Mouse (Mus musculus) lung, postnatal 0 days (tissue): ENCODE results near the gene Akna.

ENCODE experiments used
- CTCF ChIP-seq: IDR thresholded peaks from 2 replicates; pipeline ENCODE4 v1.5.1; 2016; ENCODE audit warnings: antibody characterized with exemption, mild to moderate bottlenecking
- EP300 ChIP-seq: IDR thresholded peaks from 2 replicates; pipeline ENCODE4 v1.6.1; 2016; ENCODE audit warnings: antibody characterized with exemption, mild to moderate bottlenecking, control low read depth

DNA sequence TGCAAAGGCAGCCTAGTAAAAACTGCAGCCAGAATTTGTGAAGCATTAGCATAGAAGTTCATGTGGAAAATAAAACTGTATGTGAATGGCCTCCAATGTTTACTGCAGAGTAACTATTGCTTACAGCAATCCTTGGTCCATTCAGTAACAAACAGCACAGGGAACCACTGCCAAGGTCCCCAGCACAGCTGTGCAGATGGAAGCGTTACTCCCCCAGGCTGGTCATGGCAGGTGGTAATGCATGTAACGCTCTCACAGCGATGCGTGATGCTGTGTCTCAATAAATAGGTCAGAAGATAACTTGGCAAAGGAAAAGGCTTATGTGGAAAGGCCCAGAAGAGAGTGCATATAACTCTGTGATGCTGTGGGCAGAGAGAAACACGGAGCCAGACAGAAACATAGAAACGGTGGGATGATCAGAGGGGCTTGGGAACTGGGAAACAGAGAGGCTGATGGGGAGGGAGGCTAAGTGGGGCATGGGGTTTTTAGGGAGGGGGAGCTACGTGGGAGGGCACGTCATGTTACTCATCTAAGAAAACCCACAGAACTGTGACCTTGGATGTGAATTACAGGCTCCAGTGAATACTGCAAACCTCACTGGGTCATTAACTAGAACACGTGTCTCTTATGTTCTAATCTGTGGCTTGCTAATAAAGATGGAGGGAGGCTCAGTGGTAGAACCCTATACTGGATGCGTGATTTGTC lies 41.4 kb upstream of the Akna start:
- TF ChIP-seq EP300 (no peak), CTCF (no peak)
